Mouse (Mus musculus) spleen, embryonic (tissue): ENCODE data around the gene 6430548M08Rik.

Source experiments
- CTCF ChIA-PET: fragments of 350-600 bp; sonication (Branson Sonifier 250); formaldehyde crosslinking; loops from one replicate; lab custom pipeline; 2022; lab: Charles Lee

Gene 6430548M08Rik

DNA sequence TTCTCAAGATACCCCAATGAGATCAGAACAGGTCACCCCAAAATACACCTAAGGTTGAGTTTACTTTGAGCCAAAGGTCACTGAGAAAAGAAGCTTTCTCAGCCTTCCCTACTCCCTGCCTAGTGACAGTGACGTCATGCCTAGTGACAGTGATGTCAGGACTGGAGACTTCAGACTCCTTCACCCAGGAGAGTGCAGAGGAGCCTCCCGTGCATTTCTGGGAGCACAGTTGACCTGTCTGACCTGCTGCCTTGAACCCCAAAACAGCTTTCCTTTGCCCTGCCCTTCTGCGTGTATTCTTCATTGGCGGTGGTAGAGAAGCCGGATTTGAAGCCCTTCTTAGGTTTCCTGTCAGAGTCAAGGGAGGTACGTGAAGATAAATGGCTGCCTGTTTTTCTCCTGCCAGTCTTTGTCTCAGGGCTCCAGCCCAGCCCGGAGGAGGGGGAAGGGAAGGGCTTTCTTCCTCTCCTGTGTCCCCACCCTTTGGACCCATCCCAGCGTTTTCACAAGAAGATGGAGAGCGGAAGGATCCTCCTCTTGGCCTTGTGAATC lies 9.2 kb upstream of the 6430548M08Rik start:
- CTCF ChIA-PET: no interaction called here

DNA sequence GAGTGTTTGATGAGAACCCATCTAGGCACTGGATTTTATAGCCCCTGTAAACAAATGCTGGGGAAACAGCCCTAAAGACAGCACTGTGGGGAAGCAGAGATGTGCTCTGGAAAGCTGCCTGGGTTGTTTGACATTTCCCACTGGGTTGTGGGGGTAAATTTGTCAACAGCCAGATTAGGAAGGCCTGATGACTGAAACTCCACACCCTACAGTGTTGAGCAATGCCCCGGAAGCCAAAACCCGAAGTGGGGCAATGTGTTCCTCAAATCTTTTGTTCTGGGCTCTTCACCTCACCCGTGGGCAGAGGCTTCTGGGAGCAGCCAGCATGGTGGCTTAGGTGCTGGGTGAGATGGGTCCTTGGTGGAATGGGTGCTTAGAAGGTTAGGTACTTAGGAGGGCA lies 4.8 kb upstream of the 6430548M08Rik start:
- CTCF ChIA-PET: no interaction called here

DNA sequence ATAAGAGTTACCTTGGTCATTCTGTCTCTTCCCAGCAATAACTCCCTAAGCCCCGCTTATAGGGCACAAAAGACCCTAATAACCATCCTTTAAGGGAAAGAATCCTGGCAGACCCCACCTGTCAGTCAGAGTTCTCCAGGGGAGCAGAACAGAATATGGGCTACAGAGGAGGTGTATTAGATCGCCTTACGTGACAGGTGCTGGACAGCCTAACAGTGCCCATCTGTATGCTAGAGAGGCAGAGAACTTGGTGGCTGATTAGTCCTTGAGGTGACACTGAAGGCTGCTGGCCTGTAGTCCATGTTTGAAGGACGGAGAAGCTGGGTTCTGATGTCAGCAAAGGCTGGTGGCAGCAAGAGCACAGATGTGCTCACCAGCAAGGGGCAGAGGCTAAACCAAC lies 3.0 kb upstream of the 6430548M08Rik start:
- CTCF ChIA-PET: interaction anchor here (0.6 kb wide), 1 partner anchor 358 kb away, joined by 5 read pairs; no protein-coding TSS in a partner anchor

DNA sequence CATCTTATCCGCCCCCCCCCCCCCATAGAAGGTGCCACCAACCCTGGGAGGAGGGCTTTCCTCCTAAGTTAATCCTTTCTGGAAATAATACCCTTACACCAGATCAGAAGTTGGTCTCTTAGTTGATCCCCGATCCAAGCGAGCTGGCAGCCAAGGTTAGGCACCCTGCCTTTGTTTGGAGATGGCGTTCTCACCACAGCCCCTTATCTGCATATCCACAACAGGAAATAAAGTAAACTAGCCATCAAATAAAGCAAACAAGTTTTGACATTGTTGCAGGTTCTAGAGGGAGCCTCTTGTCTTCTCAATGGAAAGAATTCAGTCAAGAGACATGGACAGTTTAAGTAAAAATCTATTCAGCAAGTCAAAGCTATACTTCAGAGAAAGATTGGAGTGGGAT lies 2.6 kb upstream of the 6430548M08Rik start:
- CTCF ChIA-PET: interaction anchor here (0.6 to 0.7 kb wide), 3 partner anchors 56 to 370 kb away, joined by 3 to 5 read pairs (median 3); no protein-coding TSS in a partner anchor

DNA sequence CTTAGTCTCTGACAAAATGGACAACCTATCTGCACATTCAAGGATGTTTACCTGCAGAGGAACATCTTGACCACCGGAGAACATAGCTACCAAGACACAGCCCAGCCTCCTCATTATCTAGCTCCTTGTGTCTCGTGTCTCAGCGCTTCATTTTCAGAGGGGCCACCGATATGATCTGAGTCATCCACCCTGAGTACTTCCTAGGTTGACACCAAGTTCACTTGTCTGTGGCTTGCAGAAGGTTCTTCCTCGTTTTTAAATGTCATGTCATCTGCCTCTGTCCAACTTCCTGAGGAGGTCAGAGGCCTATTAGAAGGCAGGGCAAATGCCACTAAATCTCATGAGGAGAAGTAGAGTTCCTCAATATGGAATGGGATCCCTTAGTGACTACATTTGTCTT lies 1.4 kb upstream of the 6430548M08Rik start:
- CTCF ChIA-PET: no interaction called here

DNA sequence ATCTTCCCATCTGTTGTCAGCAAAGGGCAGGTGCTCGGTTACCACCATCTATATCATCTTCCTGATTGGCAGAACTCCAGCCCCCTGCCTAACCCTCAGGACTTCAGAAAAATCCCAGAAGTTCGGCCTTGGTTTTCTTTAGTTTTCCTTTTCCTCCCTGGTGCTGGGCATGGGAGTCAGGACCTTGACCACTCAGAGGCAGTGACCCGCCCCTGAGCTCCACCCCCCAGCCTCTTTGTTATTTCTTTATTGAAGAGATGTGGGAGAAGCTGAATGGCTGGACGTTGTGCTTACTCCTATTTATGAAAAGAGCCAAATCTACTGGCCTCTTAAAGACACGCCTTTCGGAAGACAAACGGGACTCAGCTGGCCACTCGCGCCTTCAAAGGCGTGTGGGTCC lies 646 bp upstream of the 6430548M08Rik start:
- CTCF ChIA-PET: no interaction called here

DNA sequence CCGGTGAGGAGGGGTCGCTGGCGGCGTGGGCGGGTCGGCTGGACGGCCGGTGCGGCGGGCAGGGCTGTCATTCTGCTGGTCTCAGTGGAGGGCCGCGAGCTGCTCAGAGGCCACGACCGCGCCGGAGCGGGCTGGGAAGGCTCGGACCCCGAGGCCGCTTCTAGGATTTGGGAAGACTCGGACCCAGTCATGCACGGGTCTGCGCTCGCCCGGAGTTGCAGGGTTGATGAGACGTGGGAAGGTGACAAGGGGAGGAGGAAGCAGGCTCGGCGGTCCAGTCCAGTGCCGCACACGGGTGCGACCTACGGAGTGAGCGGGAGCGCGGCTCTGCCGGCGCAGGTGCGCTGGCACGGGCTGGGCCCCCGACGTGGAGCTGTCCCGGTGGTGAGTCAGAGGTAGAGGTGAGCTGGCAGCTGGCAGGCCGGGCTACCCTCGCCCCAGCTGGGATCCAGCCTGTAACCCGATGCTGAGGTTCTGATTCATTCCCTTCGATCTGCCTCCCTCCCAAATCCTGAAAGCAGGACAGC lies 426 bp downstream of the 6430548M08Rik start:
- CTCF ChIA-PET: interaction anchor here (0.5 kb wide), 1 partner anchor 760 kb away, joined by 4 read pairs; no protein-coding TSS in a partner anchor

DNA sequence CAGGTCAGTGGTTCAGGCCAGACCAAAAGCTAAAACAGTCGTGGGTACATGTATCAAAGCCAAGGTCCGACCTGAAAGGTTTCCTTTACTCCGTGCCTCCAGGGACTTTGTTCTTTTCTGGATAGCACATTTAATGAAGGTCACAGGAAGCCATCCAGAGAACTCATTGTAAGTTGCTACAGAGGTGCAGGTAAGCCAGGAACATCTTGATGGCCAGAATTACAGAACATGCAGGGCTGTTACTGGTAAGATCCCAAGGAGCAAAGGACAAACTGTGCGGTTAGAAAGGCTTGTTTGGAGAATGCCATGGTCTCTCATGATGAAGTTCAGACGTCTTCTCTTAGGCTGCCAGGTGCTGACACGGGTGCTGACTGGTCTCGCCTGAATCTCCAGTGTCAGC lies 2.6 kb downstream of the 6430548M08Rik start:
- CTCF ChIA-PET: interaction anchor here (0.8 kb wide), 1 partner anchor 21 kb away, joined by 3 read pairs; no protein-coding TSS in a partner anchor

DNA sequence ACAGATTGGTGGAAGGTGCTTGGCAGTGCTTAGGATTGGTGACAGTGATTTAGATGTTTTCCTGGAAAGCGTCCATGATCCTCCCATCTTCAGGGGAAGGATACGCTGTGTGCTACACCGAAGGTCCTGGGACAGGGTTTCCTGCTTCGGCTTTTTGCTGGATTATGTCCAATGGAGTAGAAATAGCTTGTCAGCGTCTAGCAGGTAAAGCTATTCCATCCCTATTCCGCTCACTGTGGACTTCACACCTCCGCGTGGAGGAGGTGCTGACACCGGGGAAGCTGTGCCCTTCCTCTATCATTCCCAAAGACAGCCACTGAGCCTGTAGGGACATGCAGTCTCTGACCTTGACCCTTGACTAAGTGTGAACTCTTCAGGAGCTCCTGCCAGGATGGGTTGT lies 4.2 kb downstream of the 6430548M08Rik start:
- CTCF ChIA-PET: no interaction called here

DNA sequence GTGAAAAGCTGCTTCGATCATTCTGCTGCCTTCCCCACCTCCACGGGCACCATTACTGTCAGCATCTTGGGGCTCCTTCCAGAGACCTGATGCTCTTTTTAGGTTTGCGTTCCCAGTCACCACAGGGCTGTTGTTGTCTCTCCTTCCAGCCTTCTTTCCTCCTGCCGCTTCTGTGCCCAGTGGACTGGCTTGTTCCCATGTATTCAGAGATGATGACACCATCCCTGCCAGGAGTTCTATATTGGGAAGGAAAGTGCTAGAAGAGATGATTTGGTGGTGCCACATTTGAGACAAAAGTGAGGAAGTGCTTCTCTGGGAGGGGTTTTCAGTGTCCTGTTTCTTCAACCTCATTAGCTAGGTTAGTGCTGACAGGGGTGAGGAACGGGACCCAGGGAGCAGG lies 4.9 kb downstream of the 6430548M08Rik start:
- CTCF ChIA-PET: no interaction called here

DNA sequence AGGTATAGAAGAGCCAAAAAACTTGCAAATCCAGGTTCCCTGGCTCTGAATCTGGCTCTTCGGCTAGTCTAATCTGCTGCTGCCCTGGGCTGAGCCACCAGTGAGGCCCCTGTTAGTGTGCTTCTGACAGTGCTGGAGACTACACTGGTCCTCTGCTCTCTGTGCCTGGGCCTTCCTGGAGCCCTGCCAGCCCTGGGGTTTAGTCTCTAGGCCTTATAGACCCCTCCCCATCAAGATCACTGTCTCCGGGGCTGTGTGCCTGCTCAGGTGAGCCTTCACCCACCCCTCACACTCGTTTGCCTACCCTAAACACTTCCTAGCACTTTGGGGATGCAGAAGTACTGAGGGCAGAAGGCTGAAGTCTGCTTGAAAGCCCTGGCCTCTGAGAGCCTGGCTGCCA lies 5.5 kb downstream of the 6430548M08Rik start:
- CTCF ChIA-PET: no interaction called here

DNA sequence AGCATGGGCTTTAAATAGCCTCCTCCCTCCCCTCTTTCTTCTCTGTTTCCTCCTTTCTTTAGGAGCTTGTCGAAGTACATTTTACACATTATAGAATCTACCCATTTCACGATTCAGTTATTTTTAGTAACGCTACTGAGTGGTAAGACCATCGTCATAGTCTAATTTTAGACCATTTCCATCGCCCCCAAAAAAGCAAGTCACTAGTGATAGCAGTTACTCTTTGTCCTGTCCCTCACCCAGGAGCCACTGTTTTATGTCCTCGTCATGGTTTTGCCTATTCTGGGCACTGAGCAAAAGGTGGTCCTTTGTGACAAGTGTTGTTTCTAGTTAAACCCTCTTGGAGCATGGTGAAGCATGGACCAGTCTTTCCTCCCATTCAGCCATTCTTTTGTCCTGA lies 6.0 kb downstream of the 6430548M08Rik start:
- CTCF ChIA-PET: no interaction called here

DNA sequence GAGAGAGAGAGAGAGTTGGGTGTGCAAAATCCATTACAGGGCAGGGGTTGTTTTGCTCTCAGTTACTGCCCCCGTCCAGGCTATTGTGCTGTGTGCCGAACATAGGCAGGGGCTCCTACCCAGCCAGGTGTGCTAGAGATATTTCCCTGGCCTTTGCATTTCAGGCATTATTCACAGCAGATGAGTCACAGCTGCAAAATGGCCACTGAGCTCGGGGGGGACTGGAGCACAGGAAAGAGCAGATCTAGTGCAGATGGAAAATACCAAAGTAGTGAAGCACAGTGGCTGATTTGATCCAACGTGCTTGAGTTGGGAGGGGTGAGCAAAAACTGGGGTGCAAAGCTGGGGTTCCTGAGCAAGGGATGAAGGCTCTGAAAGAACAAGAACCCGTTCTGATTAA lies 7.0 kb downstream of the 6430548M08Rik start:
- CTCF ChIA-PET: no interaction called here

DNA sequence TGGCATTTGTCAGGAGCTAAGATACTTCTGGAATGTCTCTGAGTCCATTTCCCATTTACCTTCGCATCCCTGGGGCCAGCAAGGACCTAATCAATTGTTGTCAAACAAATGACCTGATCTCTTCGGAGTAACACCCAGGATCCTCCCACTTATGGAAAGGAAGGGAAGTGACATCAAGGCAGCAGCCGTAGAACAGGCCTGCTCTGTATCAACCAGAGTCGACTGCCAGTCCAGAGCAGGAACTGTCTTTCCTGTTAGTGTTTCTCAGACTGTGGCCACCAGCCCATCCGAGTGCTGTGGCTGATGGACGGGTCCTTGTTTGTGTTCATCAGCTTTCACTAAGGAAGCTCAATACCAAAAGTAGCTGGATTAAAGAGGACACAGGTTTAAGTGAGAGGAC lies 10.3 kb downstream of the 6430548M08Rik start:
- CTCF ChIA-PET: no interaction called here

DNA sequence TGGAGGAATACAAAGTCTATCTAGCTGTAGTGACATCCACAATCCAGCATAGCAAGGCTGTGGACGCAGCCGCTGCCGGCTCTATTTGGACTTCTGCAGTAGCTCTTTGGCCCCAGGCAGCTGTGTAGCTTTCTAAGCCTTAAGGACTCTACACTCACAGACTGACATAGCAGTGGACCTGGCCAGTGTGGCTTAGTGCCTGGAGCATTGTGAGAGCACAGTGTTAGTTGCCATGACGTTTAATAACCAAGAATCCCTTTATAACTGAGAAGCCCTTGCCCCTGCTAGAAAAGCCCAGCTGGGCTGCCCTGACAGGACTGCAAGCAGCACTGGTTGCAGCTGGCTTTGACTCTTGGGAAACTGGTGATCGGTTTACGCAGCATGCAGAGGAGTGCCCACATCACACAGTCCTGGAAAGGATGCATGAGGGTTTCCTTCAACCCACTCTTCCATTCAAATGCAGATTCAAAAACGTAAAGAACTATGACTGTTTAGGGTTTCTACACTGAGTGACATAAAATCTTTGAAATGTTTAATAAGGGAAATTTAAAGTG lies 11.0 kb downstream of the 6430548M08Rik start:
- CTCF ChIA-PET: no interaction called here

DNA sequence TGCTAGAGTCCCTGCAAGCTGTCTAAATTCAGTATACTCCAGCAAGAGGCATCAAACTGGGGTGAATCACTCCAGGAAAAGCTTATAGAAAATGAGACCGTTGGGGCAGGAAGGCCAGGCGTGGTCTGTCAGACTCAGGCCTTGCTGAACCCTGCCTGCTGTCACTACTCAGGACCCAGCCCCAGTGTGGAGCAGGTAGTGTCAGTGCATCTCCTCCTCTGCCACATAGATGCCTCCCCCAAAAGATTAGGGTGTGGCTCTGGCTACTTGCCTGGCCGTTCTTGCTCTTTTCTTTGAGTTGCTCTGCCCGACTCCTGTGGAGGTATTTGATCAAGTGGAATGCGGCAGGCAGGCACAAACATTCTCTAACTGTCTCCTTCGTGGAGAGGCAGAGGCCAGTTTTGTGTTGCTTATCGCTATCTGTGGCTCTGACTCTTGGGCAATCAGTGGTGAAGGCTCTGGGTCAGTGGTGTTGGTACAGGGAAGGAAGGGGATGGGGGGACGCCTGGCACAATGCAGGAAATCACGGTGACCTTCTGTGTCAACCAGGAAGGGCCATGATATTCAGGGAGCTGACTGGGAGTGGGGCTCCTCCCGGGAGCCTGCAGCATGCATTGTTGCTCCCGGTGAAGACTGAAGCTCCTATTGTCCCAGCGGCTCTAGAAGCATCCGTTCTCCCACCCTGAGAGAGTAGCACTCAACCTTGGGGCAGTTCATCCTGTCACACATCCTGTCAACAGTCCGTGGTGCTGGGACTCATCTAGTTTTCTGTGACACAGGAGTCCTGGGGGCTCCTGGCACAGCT lies 12.6 kb downstream of the 6430548M08Rik start:
- CTCF ChIA-PET: no interaction called here

DNA sequence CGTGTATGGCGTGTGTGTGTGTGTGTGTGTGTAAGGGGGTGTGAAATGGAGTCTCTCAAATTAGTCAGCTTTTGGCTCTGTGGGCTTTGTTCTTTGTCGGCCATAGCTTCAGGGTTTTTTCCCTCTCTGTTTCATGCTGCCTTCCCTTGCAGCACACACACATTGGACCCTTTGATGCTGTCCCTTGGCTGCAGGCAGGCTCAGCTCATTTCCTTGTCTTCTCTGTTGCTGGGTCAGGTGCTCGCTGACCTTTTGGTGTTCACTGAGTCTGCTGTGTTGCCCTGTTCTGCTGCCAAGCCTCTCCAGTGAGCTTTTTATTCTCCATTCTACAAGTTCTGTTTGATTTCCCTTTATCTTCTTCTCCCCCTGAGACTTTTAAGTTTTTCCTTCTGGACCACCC lies 15.6 kb downstream of the 6430548M08Rik start:
- CTCF ChIA-PET: no interaction called here

DNA sequence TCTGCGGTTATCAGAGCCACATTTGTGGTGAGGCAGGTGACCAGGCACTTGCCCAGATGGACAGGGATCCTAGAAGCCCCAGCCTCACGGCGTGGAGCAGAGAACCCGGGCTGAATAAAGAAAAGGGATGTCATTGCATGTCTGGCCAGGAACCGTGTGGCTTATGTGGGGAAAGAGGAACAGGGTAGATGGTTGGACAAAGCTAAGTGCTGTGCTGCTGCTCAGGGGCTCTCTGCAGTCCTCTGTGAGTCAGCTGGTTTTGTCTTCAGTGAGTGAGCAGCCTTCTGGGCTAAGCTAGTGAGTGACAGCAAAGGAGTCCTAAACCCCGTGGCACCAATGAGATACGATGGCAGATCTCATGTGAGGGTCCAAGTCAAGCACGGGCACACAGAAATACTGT lies 17.2 kb downstream of the 6430548M08Rik start:
- CTCF ChIA-PET: no interaction called here

DNA sequence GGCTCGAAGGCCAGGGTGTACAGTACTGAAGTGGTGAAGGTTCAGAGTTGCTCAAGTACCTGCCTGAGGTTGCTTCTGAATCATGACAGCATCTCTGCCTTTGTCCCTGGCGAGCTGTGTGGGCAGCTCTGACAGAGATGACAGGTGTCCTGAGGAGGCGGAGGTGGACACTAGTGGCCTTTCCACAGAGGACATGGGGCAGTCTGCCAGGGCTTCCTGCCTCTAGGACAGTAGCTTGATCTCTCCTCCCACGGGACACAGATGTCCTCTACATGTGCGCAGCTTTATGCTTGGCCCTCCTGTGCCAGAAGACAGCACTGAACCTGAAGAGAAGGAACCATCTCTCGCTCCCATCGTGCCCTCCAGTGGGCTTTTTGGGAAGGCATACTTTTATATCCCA lies 19.2 kb downstream of the 6430548M08Rik start:
- CTCF ChIA-PET: no interaction called here

DNA sequence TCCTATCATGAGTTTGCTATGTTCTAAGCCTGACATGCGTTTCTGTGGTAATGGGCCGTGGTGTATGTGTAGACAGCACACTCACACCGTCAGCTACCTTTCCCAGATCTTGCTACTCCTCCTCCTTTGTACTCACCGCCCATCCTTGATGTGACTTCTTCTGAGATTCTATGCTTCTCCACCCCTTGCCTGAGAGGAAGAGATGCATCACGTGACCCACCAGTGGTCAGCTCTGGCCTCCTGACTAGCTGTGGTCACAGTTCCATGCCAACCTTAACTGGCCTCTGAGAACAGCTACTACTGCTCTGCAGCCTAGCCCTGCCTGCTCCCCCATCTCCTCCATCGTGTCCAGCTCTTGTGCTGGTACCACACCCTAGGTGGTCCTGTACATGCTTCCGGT lies 21.7 kb downstream of the 6430548M08Rik start:
- CTCF ChIA-PET: no interaction called here

DNA sequence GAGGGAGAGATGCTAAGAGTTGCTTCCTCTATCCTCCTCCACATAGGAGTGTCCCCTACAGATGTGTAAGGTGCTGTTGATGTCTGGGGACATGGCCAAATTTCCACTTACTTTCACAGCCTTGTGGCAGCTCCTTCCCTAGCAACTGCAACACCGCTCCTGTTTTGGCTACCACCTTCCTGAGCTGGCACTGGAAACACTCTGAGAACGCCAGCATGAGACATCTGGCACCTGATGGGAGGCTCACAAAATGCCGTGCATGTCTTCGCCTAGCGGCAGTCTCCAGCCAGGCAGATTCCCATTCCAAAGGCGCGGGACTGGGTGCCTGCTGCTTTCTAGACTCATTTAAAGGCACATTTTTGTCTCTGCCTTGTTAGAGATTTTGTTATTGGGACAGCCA lies 22.7 kb downstream of the 6430548M08Rik start:
- CTCF ChIA-PET: no interaction called here

DNA sequence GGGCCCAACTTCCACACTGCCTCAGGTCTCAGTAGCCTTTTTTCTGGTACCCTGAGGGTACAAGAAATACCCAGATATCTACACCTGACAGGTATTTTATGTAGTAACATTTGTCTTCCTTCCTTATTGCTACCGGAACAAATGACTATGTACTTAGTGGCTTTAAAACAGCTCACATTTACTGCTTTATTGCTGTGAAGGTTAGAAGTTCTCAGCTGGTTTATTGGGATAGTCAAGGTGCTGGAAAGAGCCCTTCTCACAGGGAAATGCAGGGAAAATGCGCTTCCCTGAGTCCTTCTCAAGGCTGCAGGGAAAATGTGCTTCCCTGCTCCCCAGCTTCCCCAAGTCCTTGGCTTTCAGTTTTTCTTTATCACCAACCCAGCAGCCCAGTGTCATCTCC lies 25.0 kb downstream of the 6430548M08Rik start:
- CTCF ChIA-PET: no interaction called here

DNA sequence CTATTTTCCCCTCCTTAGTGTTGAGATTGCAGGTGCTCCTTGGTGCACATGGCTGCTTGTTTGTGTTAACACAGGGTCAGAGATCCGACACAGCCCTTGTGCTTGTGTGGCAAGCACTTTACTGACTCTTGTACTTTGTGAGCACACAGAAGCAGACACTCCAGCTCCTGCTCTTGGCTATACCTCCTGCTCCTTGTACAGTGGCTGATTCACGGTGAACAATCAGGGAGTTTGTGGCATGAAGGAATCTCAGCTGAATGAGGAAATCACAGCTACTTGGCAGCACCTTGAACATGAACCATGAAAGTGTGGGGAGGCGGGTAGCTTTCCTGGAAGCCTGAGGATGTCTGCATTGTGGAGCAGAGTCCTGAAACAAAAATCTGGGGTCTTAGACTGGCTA lies 26.8 kb downstream of the 6430548M08Rik start:
- CTCF ChIA-PET: no interaction called here
